Mouse (Mus musculus): ENCODE measurements around the gene Ly6g5b.

- TF ChIP-seq EP300 (IDR thresholded peaks at IDR 0.05; ENCODE audit: low read depth): no peak
- TF ChIP-seq CTCF (IDR thresholded peaks at IDR 0.05; ENCODE audit: low read depth): no peak
These were observed 26.7 kb upstream of the Ly6g5b start for GRCm38 (mm10) chr17:35141971-35142370.

Data from liver, postnatal 0 days (tissue).